Mouse (Mus musculus) kidney, adult 2 months (tissue): ENCODE measurements at regions not wholly inside any gene's neighbourhood (a gene's known extent, or its start where the extent isn't known, plus 50 kb on each side); places are given as distances from the start of the nearest gene placed in this dataset.

Source experiments
- CTCF ChIP-seq: fragments of 200-500 bp; conservative IDR thresholded peaks from 2 replicates; pipeline ENCODE4 v1.5.1; 2011; ENCODE audit warnings: low read depth, mild to moderate bottlenecking, control low read depth, low read length, moderate library complexity, mixed read lengths; ENCODE audit not compliant: insufficient read depth, insufficient read length
- POLR2A ChIP-seq: fragments of 200-500 bp; IDR thresholded peaks from one replicate; pipeline ENCODE4 v1.6.1; 2011; ENCODE audit warnings: low read depth, low read length, control low read depth

DNA sequence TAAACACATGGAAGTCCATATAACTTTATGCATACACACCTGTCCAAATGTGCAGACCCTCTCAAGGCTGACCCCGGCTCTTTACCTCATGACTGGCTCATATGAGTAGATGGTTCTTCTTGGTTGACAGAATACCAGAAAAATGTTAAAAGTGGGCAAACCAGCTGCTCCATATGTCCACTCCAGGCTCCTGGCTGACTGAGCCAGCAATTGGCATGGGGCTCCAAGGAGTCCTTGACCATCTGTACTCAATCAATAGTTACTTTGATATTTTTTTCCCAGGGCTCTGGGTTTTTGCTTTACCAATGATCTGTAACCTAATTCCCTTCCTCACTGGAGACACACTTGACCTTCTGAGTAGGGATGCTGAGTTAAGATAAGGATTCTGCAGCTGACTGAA is 345.5 kb downstream of the Ccser2 start:
- TF ChIP-seq CTCF (no peak), POLR2A (no peak)
